Mouse (Mus musculus) erythroblast, embryonic 14.5 days (primary cell): Measurements from ENCODE around the gene Tpd52l2.

Source experiments
- GATA1 ChIP-seq: IDR thresholded peaks from 2 replicates; pipeline ENCODE4 v1.6.1; 2012; ENCODE audit warnings: low read length, inconsistent platforms, mixed read lengths
- TAL1 ChIP-seq: IDR thresholded peaks from 3 replicates; pipeline ENCODE4 v1.6.1; 2012; ENCODE audit warnings: low read length, inconsistent platforms, mixed read lengths

DNA sequence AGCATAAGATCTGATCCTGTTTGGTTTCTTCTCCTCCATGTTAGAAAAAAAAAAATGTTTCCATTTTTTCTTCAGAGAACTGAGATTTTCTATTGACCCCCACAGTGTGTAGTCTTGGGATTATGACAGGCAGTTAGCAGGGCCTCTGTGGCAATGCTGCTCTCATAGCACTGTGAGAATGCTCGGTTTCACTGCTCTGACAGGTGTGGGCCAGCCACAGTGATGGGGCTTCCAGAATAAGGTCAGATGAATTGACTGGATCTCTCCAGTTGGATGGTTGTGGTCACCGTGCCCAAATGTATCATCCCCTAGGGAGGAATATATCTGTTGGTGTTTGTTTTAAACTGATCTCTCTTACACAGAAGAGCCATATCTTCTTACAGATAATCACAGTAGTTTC lies 12.2 kb downstream of the Tpd52l2 start:
- TF ChIP-seq GATA1 (no peak), TAL1 (no peak)
